Mouse (Mus musculus): Measurements from ENCODE around the gene Slf2.

- TF ChIP-seq CTCF (IDR thresholded peaks at IDR 0.05; ENCODE audit: borderline replicate concordance, insufficient read depth, low read depth, low read length) (no peak), POLR2A (IDR thresholded peaks at IDR 0.05; ENCODE audit: borderline replicate concordance, insufficient read depth, low read length) (no peak)
These were observed 51.6 kb downstream of the Slf2 start for GRCm38 (mm10) chr19:44982477-44983115.
